13 mouse cellular contexts compared by ENCODE assay signal in the genomic region with DNA sequence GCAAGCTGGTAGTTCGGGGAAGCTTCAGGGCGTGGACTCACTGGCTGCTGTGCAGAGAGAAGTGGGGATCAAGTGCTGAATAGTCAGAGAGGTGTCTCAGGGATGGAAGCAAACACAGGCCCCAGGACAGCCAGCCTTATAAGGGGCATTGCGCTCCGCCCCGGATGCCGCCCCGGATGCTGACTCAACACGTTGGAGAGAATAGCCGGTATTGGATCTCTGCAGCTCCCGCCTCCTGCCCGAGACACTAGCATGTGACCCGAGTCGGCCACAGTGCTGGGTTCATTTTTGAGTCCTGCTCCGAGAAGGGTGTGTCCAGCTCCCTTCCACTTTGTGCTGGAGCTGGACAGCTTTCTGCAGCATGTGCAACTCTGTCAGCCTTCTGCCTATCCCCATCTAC. TPM values are rescaled to one million over a fixed set of nuclear protein-coding genes. Genes with fewer than 3 reads are reported as not detected.
A peak's percentile ranks its signal among the peaks of the same experiment; 100 is the strongest.
DNase-seq lines count a peak whose midpoint lies in the region; ATAC-seq lines count a peak whose summit lies in the region.
"Had no signal": no experiment of that assay in that cellular context is flagged by ENCODE, and none has a peak within 500 bp of the region (broad histone marks: within the 10 kb centered on the region; RNA-seq: fewer than 3 reads in every experiment).

No protein-coding gene starts in this region.

- WGBS in heart, embryonic 16.5 days = 61% methylated on average over 14 of the region's 14 CpGs
- whole genome bisulfite sequencing in forebrain, embryonic 12.5 days = 71% methylated on average over 14 of the region's 14 CpGs

- H3K36me3 ChIP-seq in heart, embryonic 16.5 days (ENCODE audit: control insufficient read depth, insufficient read depth) = no peaks in the 10 kb centered on the region
- H3K36me3 ChIP-seq in forebrain, embryonic 12.5 days (replicated peaks) = no peaks in the 10 kb centered on the region
- H3K36me3 ChIP-seq: heart, embryonic 15.5 days; lung, embryonic 15.5 days had no signal

- H3K4me2 ChIP-seq in heart, embryonic 16.5 days (ENCODE audit: low read depth, low read length) = peak overlapping the region; percentile 24; the same call in 1 of the 2 replicates
- H3K4me2 ChIP-seq in forebrain, embryonic 12.5 days = no peak overlapping the region
- H3K4me2 ChIP-seq: heart, embryonic 15.5 days; lung, embryonic 15.5 days had no signal

- ATAC-seq in heart, embryonic 16.5 days (replicated peaks; ENCODE audit: extremely low read depth, insufficient read depth, low FRiP score) = no peak
- no peak for ATAC-seq in forebrain, embryonic 12.5 days (ENCODE audit: low FRiP score)

- H3K9me3 ChIP-seq in heart, embryonic 16.5 days (replicated peaks; ENCODE audit: control insufficient read depth, low read length) = no peaks in the 10 kb centered on the region
- no peaks in the 10 kb centered on the region for H3K9me3 ChIP-seq in forebrain, embryonic 12.5 days
- H3K9me3 ChIP-seq: heart, embryonic 15.5 days; lung, embryonic 15.5 days had no signal

- no peak overlapping the region for H3K9ac ChIP-seq in heart, embryonic 16.5 days (ENCODE audit: low read length)
- H3K9ac ChIP-seq in forebrain, embryonic 12.5 days = no peak overlapping the region
- H3K9ac ChIP-seq: heart, embryonic 15.5 days; lung, embryonic 15.5 days had no signal

- no peak overlapping the region for H3K27ac ChIP-seq in heart, embryonic 16.5 days (ENCODE audit: low read length)
- H3K27ac ChIP-seq in forebrain, embryonic 12.5 days = no peak overlapping the region
- H3K27ac ChIP-seq: heart, embryonic 15.5 days; lung, embryonic 15.5 days had no signal

- peaks cover 9% of the 10 kb centered on the region; the same call in 1 of the 2 replicates for H3K4me1 ChIP-seq in heart, embryonic 16.5 days (ENCODE audit: control insufficient read depth, insufficient read depth, low read length)
- peaks cover 11% of the 10 kb centered on the region; the same call in 1 of the 2 replicates for H3K4me1 ChIP-seq in forebrain, embryonic 12.5 days

- H3K27me3 ChIP-seq in heart, embryonic 16.5 days (ENCODE audit: control insufficient read depth, insufficient read depth, low read length) = no peaks in the 10 kb centered on the region
- H3K27me3 ChIP-seq in forebrain, embryonic 12.5 days = no peaks in the 10 kb centered on the region
- H3K27me3 ChIP-seq: heart, embryonic 15.5 days; lung, embryonic 15.5 days had no signal

- DNase-seq in kidney, postnatal 4 days = peak; percentile 31 to 59
- DNase-seq in kidney, adult 9 months = no peak
- DNase-seq in ZHBTc4 (ENCODE audit: low read depth, low spot score) = peak; percentile 93
- DNase-seq in lung, postnatal 4 days = peak; percentile 62 to 71
- DNase-seq in cerebellum, adult 8-10 months = no peak
- no peak for DNase-seq in layer of hippocampus, postnatal 10 days (ENCODE audit: low spot score in 2 of 2)

- H3K4me3 ChIP-seq in heart, embryonic 16.5 days (ENCODE audit: low read length) = no peak overlapping the region
- no peak overlapping the region for H3K4me3 ChIP-seq in forebrain, embryonic 12.5 days (replicated peaks)
- H3K4me3 ChIP-seq: heart, embryonic 15.5 days; lung, embryonic 15.5 days had no signal

RNA-seq across cellular contexts. Expression of a gene that starts 3.7 kb away (rescaled TPM):
- 8.0 and 18.4 TPM in 2 replicates for polyA plus RNA-seq in heart, embryonic 16.5 days (2015; fragmentation: Nextera tagmentation; extraction: Ambion mirVana)
- polyA plus RNA-seq in forebrain, embryonic 12.5 days (2016; fragmentation: Nextera tagmentation; extraction: Ambion mirVana) = 1.6 and 5.5 TPM in 2 replicates
- 10 to 100 TPM; 18.5 to 23.6 TPM for total RNA-seq in layer of hippocampus, postnatal 10 days (2021)

RNA-seq across cellular contexts. Expression of a gene that starts 4.3 kb away (rescaled TPM):
- 378 and 420 TPM in 2 replicates for polyA plus RNA-seq in heart, embryonic 16.5 days (2015; fragmentation: Nextera tagmentation; extraction: Ambion mirVana)
- 321 and 346 TPM in 2 replicates for polyA plus RNA-seq in forebrain, embryonic 12.5 days (2016; fragmentation: Nextera tagmentation; extraction: Ambion mirVana)
- 100 to 1,000 TPM; 263 to 285 TPM for total RNA-seq in layer of hippocampus, postnatal 10 days (2021)

RNA-seq across cellular contexts. Expression of a gene that starts 17.2 kb away (rescaled TPM):
- polyA plus RNA-seq in heart, embryonic 16.5 days (2015; fragmentation: Nextera tagmentation; extraction: Ambion mirVana) = 0.51 and 0.80 TPM in 2 replicates
- not detected in 2 replicates for polyA plus RNA-seq in forebrain, embryonic 12.5 days (2016; fragmentation: Nextera tagmentation; extraction: Ambion mirVana)
- total RNA-seq in layer of hippocampus, postnatal 10 days (2021) = not detected
- total RNA-seq: layer of hippocampus, postnatal 25 days; MEL had no signal
- polyA plus RNA-seq: cortical plate, adult 2 months had no signal

RNA-seq across cellular contexts. Expression of a gene that starts 29.5 kb away (rescaled TPM):
- 618 and 661 TPM in 2 replicates for polyA plus RNA-seq in heart, embryonic 16.5 days (2015; fragmentation: Nextera tagmentation; extraction: Ambion mirVana)
- 186 and 204 TPM in 2 replicates for polyA plus RNA-seq in forebrain, embryonic 12.5 days (2016; fragmentation: Nextera tagmentation; extraction: Ambion mirVana)
- 100 to 1,000 TPM; 197 to 207 TPM for total RNA-seq in layer of hippocampus, postnatal 10 days (2021)

RNA-seq across cellular contexts. Expression of a gene that starts 39.0 kb away (rescaled TPM):
- 84.9 and 90.6 TPM in 2 replicates for polyA plus RNA-seq in heart, embryonic 16.5 days (2015; fragmentation: Nextera tagmentation; extraction: Ambion mirVana)
- polyA plus RNA-seq in forebrain, embryonic 12.5 days (2016; fragmentation: Nextera tagmentation; extraction: Ambion mirVana) = 6.3 TPM in 2 replicates
- 1 to 10 TPM; 2.9 to 3.3 TPM for total RNA-seq in layer of hippocampus, postnatal 10 days (2021)

Comparison
In these comparisons a context has a peak if more than half of its experiments do, and no peak if none do; other contexts are left out.
1. DNase-seq: peak in kidney, postnatal 4 days (2 of 2), ZHBTc4 (single experiment) and lung, postnatal 4 days (2 of 2); none in kidney, adult 9 months (single experiment), cerebellum, adult 8-10 months (single experiment) and layer of hippocampus, postnatal 10 days (0 of 2).